Mouse (Mus musculus) heart, embryonic 14.5 days (tissue): ENCODE results near the gene Zfp239. TPM values are rescaled to one million over a fixed set of nuclear protein-coding genes. Genes with fewer than 3 reads are reported as not detected.

Experiments
- ATAC-seq: fragments of 200-750 bp; cut with Nextera tagmentation; 2 replicates; pipeline ENCODE4 v1.8.0; 2017; ENCODE audit warnings: low read depth, moderate TSS enrichment; ENCODE audit not compliant: insufficient number of reproducible peaks, insufficient read depth, low FRiP score
- H3K27ac ChIP-seq, 2 experiments: fragments of 200-500 bp in 1 of 2; fragments of 300-500 bp in 1 of 2; sonication (generic) in 1 of 2; replicated peaks in 1 of 2; 2 replicates each; pipeline ENCODE4 v1.5.1; 2012 to 2014; ENCODE audit warnings: low read depth in 2 of 2, low read length in 2 of 2, control low read depth in 1 of 2, mild to moderate bottlenecking in 1 of 2, mixed read lengths in 1 of 2; ENCODE audit not compliant: control insufficient read depth in 1 of 2, insufficient read depth in 1 of 2
- H3K27me3 ChIP-seq: fragments of 300-500 bp; sonication (generic); 2 replicates; pipeline ENCODE4 v1.6.1; 2014; ENCODE audit warnings: mild to moderate bottlenecking, low read length, control low read depth; ENCODE audit not compliant: control insufficient read depth, insufficient read depth
- H3K36me3 ChIP-seq: fragments of 300-500 bp; sonication (generic); 2 replicates; pipeline ENCODE4 v1.6.1; 2014; ENCODE audit warnings: mild to moderate bottlenecking, control low read depth, low read length, mixed read lengths; ENCODE audit not compliant: control insufficient read depth, insufficient read depth
- H3K4me1 ChIP-seq, 2 experiments: fragments of 200-500 bp in 1 of 2; fragments of 300-500 bp in 1 of 2; sonication (generic) in 1 of 2; 2 replicates each; pipeline ENCODE4 v1.6.1; 2012 to 2014; ENCODE audit warnings: low read length in 2 of 2, control low read depth in 1 of 2, mixed read lengths in 1 of 2; ENCODE audit not compliant: control insufficient read depth in 2 of 2, insufficient read depth in 2 of 2
- H3K4me2 ChIP-seq: fragments of 300-500 bp; sonication (generic); 2 replicates; pipeline ENCODE4 v1.6.1; 2014; ENCODE audit warnings: mild to moderate bottlenecking, low read length
- H3K4me3 ChIP-seq, 2 experiments: fragments of 200-500 bp in 1 of 2; fragments of 300-500 bp in 1 of 2; sonication (generic) in 1 of 2; 2 replicates each; pipeline ENCODE4 v1.5.1; 2012 to 2014; ENCODE audit warnings: low read length in 2 of 2, mild to moderate bottlenecking in 2 of 2, control low read depth in 1 of 2, low read depth in 1 of 2, moderate library complexity in 1 of 2; ENCODE audit not compliant: control insufficient read depth in 1 of 2, insufficient read depth in 1 of 2
- H3K9ac ChIP-seq: fragments of 300-500 bp; sonication (generic); 2 replicates; pipeline ENCODE4 v1.6.1; 2014; ENCODE audit warnings: mild to moderate bottlenecking, low read length
- H3K9me3 ChIP-seq: fragments of 300-500 bp; sonication (generic); 2 replicates; pipeline ENCODE4 v1.6.1; 2016; ENCODE audit warnings: low read length, control low read depth; ENCODE audit not compliant: control insufficient read depth
- WGBS: fragments of 180-500 bp; shearing (Covaris S2); extraction: QIAGEN DNeasy Blood & Tissue Kit; methylation state at CpG from one replicate; pipeline ENCODE4 v1.1.7; 2014; 5-methylcytosine and 5-hydroxymethylcytosine counted together
- polyA plus RNA-seq: library from polyadenylated mRNA; unstranded; fragments of >200 nt; fragmentation: Nextera tagmentation; extraction: Ambion mirVana; gene quantifications from 2 replicates; pipeline ENCODE4 v1.2.1, GENCODE M21; 2014

Zfp239 gene
- polyA plus RNA-seq, 1 experiment from 2014 or later = 0.96 TPM

DNA sequence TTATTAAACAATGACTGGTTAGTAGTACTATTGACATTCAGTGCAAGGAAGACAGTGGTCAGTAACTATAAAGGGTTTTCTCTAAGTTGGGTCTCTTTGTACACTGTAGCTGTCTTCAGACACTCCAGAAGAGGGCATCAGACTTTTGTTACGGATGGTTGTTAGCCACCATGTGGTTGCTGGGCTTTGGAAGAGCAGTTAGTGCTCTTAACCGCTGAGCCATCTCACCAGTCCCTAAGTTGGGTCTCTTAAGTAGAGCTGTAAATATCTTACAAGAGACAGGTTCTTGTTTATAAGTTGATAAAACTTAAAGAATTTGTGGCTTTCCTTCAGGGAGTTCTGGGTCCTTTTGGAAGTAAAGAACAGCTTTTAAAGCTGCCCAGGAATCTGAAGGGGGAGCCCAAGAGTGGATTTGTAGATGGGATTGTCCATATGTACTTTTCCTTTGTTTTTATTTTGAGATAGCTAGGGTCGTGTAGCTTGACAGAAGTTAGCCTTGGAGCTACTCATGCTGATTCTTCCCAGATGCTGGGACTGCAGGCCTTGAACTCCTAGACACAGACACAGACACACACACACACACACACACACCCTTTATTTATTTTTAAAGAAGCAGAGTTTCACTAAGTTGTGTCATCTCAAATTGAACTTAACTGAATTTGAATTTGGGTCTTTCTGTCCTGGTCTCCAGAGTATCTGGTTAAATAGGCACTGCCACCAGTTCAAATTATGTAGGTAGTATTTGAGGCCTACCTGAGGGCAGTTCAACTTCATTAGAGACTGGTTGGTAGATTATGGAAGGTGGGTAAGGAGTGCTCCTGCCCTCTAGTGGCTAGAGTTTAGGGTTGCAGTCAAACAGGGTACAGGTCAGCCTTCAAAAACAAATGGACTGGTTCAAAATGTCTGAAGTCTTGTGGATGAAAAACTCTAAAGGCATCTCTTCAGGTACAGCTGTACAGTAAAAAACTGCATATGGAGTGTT, 59.0 kb downstream of the Zfp239 start:
- peaks cover under 1 to 33% of the 10 kb centered on the region in 2 experiments; a peak in 3 of 4 replicates for H3K4me1 ChIP-seq
- no peak overlapping the region for H3K4me2 ChIP-seq
- 53% methylated on average over 3 of the region's 3 CpGs for WGBS
- no peak overlapping the region for H3K4me3 ChIP-seq
- ATAC-seq = no peak
- no peak overlapping the region for H3K27ac ChIP-seq
- peaks cover 54% of the 10 kb centered on the region for H3K36me3 ChIP-seq
- H3K9ac ChIP-seq = no peak overlapping the region
- no peaks in the 10 kb centered on the region for H3K27me3 ChIP-seq
- no peaks in the 10 kb centered on the region for H3K9me3 ChIP-seq

DNA sequence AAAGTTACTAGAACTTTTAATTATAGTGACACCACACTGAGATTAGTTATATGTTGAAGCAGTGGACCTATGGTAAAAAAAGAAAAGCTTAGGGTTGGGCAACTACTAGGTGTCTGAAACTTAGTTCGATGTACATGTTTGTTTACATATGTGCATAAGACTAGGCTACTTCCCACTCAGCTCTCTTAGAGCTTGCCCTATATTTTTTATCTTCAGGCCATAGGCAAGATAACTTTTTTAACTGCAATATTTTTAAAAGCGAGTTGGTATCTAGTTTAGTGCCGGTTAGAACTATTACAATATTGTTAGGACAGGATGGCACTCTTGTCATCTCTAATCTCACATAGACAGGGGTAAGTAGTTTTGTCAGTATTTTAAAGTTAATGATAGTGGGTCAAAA, 60.1 kb downstream of the Zfp239 start:
- Histone ChIP-seq H3K4me1 (peaks cover 0 to 29% of the 10 kb centered on the region in 2 experiments; a peak in 3 of 4 replicates), H3K4me2 (no peak overlapping the region), H3K4me3 (no peak overlapping the region), H3K9me3 (no peaks in the 10 kb centered on the region), H3K27ac (no peak overlapping the region), H3K9ac (no peak overlapping the region), H3K27me3 (no peaks in the 10 kb centered on the region), H3K36me3 (peaks cover 65% of the 10 kb centered on the region)
- ATAC-seq = no peak
- 94% methylated on average over 3 of the region's 3 CpGs for WGBS

Other genes with a start within 250 kb of the Zfp239 start
- gene Zfp637, start 20.9 kb upstream of the Zfp239 start, polyA plus RNA-seq = 75.1 and 81.3 TPM in 2 replicates
- 457 and 471 TPM in 2 replicates for gene Hnrnpf, start 38.2 kb downstream of the Zfp239 start, polyA plus RNA-seq
- gene Fxyd4, start 75.6 kb downstream of the Zfp239 start, polyA plus RNA-seq = 0.73 and 2.5 TPM in 2 replicates
- gene Rasgef1a, start 149.3 kb downstream of the Zfp239 start, polyA plus RNA-seq = 0.19 and 0.32 TPM in 2 replicates